Mouse (Mus musculus) bone marrow, adult 2 months (tissue): ENCODE data around the gene Vegfd. TPM values are rescaled to one million over a fixed set of nuclear protein-coding genes. Genes with fewer than 3 reads are reported as not detected.

Source experiments
- H3K27ac ChIP-seq: fragments of 200-500 bp; 2 replicates; pipeline ENCODE4 v1.5.1; 2012; ENCODE audit warnings: low read depth, mild to moderate bottlenecking, control low read depth, inconsistent platforms, low read length; ENCODE audit not compliant: control insufficient read depth, poor library complexity, insufficient read depth
- H3K4me1 ChIP-seq: fragments of 200-500 bp; 2 replicates; pipeline ENCODE4 v1.6.1; 2011; ENCODE audit warnings: low read length; ENCODE audit not compliant: control insufficient read depth, insufficient read depth
- H3K4me3 ChIP-seq: fragments of 200-500 bp; replicated peaks from 2 replicates; pipeline ENCODE3; 2011; ENCODE audit warnings: mild to moderate bottlenecking, low read depth, low read length, control low read depth; ENCODE audit not compliant: control insufficient read depth
- CTCF ChIP-seq: fragments of 200-500 bp; IDR thresholded peaks from 2 replicates; pipeline ENCODE4 v1.5.1; 2011; ENCODE audit warnings: low read length, control low read depth; ENCODE audit not compliant: control insufficient read depth, insufficient read depth
- POLR2A ChIP-seq: fragments of 200-500 bp; IDR thresholded peaks from 2 replicates; pipeline ENCODE4 v1.6.1; 2011; ENCODE audit warnings: low read depth, mild to moderate bottlenecking, control low read depth, low read length, borderline replicate concordance; ENCODE audit not compliant: control insufficient read depth
- WGBS: fragments of 180-500 bp; shearing (Covaris S2); methylation state at CpG from one replicate; pipeline ENCODE4 v1.1.7; 2018; 5-methylcytosine and 5-hydroxymethylcytosine counted together
- polyA plus RNA-seq: library from polyadenylated mRNA; stranded (reverse); fragments of >200 nt; gene quantifications from 2 replicates; pipeline ENCODE4 v1.2.4, GENCODE M21; 2011; ENCODE audit warnings: low replicate concordance; ENCODE audit not compliant: missing spikeins, insufficient read depth, insufficient read length

The Vegfd gene
- polyA plus RNA-seq, 1 experiment = 3.9 TPM

GRCm38 (mm10) chrX:164428224-164428623 is 55.0 kb downstream of the Vegfd start:
- no peak overlapping the region for H3K27ac ChIP-seq
- H3K4me3 ChIP-seq = no peak overlapping the region
- WGBS = 40% methylated on average over 2 of the region's 2 CpGs
- peaks cover 2% of the 10 kb centered on the region; the same call in 1 of the 2 replicates for H3K4me1 ChIP-seq
- no peak for TF ChIP-seq POLR2A
- TF ChIP-seq CTCF = no peak

GRCm38 (mm10) chrX:164430621-164431020 is 57.4 kb downstream of the Vegfd start:
- peaks cover 2% of the 10 kb centered on the region; the same call in 1 of the 2 replicates for H3K4me1 ChIP-seq

DNA sequence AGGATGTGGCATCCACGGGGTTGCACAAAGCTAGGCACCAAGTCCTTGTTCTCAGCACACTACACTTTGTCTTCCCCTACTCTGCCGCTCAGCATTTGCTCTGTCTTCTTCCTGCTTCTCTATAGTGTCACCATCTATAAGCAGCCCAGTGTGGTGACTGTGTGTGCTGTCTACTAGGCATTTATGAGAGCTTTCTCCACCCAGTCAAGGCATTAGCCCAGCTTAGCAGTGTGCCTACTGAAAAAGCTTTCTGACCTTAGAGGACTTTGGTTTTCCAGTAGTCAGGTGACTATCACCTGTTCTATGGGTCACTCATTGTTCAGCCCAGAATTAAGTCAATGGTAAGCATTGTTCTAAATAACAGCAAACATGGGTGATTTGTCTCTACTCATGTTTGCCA is 58.0 kb downstream of the Vegfd start:
- H3K4me1 ChIP-seq = peaks cover 2% of the 10 kb centered on the region; the same call in 1 of the 2 replicates
- WGBS = 47% methylated on average over 2 of the region's 2 CpGs
- no peak overlapping the region for H3K4me3 ChIP-seq
- no peak overlapping the region for H3K27ac ChIP-seq
- TF ChIP-seq POLR2A (no peak), CTCF (no peak)

More at GRCm38 (mm10) chrX:164430621-164431020, 57.4 kb downstream of the Vegfd start:
- 79% methylated on average over 6 of the region's 6 CpGs for WGBS
- no peak for TF ChIP-seq POLR2A
- no peak for TF ChIP-seq CTCF
- Histone ChIP-seq H3K27ac (no peak overlapping the region), H3K4me3 (no peak overlapping the region)

- WGBS = 67% methylated on average over 6 of the region's 6 CpGs
- no peak overlapping the region for H3K27ac ChIP-seq
These were observed 58.4 kb downstream of the Vegfd start for GRCm38 (mm10) chrX:164431541-164431940.

GRCm38 (mm10) chrX:164432682-164433081 is 59.5 kb downstream of the Vegfd start:
- WGBS = 66% methylated on average over 9 of the region's 9 CpGs
- Histone ChIP-seq H3K4me1 (peaks cover 2% of the 10 kb centered on the region; the same call in 1 of the 2 replicates), H3K27ac (no peak overlapping the region), H3K4me3 (no peak overlapping the region)
- no peak for TF ChIP-seq CTCF
- TF ChIP-seq POLR2A = no peak

More at GRCm38 (mm10) chrX:164431541-164431940, 58.4 kb downstream of the Vegfd start:
- TF ChIP-seq CTCF = no peak
- no peak for TF ChIP-seq POLR2A
- no peak overlapping the region for H3K4me3 ChIP-seq
- H3K4me1 ChIP-seq = peaks cover 2% of the 10 kb centered on the region; the same call in 1 of the 2 replicates

- WGBS = 31% methylated on average over 8 of the region's 8 CpGs
These were observed 63.5 kb downstream of the Vegfd start, which contains the start of gene Asb11 for GRCm38 (mm10) chrX:164436709-164437108. Gene Asb11 (plus strand): TSS chrX:164436994.

DNA sequence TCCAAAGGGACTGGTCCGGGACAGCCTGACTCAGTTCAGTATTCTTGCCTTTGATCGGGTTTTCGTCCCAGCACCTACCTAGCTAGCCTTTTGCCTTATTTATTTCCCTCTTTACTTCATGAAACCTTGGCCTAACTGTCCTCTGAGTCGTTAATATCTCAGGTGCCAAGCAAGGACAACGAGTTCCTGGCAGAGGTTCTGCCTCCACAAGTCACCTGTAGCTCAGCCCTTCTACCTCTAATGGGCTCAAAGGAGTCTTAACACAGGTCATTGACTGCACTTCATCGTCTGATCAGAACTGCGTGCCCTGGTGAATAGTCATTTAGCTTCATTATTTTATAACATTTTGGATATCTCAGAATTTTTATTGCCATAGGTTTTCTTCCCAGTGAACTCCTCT is 66.3 kb downstream of the Vegfd start:
- no peak overlapping the region for H3K27ac ChIP-seq
- 86% methylated on average over 7 of the region's 7 CpGs for WGBS
- no peak overlapping the region for H3K4me3 ChIP-seq
- H3K4me1 ChIP-seq = no peaks in the 10 kb centered on the region
- TF ChIP-seq CTCF = no peak
- TF ChIP-seq POLR2A = no peak

More at GRCm38 (mm10) chrX:164436709-164437108, 63.5 kb downstream of the Vegfd start, which contains the start of gene Asb11:
- TF ChIP-seq POLR2A = no peak
- TF ChIP-seq CTCF = no peak
- Histone ChIP-seq H3K27ac (no peak within 1 kb of the TSS), H3K4me3 (no peak within 1 kb of the TSS), H3K4me1 (no peaks in the 10 kb centered on the region)

- Histone ChIP-seq H3K4me1 (no peaks in the 10 kb centered on the region), H3K27ac (no peak overlapping the region), H3K4me3 (no peak overlapping the region)
- TF ChIP-seq CTCF = no peak
- TF ChIP-seq POLR2A = no peak
- 74% methylated on average over 2 of the region's 2 CpGs for WGBS
These were observed 67.0 kb downstream of the Vegfd start for GRCm38 (mm10) chrX:164440140-164440539.

DNA sequence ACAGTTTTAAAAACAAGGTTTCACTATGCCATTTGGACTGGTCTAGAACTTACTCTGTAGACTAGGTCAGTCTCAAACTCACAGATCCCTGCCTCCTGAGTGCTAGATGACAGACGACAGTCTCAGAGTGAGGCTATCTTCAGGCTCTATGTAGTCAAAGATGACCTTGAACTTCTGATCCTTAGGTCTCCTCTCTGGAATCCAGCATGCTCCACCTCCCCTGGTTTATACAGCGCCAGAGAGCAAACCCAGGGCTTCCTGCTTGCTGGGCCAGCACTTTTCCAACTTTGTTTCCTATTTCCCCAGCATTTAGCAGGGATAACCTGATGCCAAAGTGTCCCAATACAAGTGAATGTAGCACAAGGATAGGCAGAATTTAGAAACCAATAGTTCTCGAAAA is 67.5 kb downstream of the Vegfd start:
- 81% methylated on average over 3 of the region's 3 CpGs for WGBS
- TF ChIP-seq POLR2A = no peak
- TF ChIP-seq CTCF = no peak
- no peak overlapping the region for H3K27ac ChIP-seq
- no peak overlapping the region for H3K4me3 ChIP-seq
- H3K4me1 ChIP-seq = no peaks in the 10 kb centered on the region
